Mouse (Mus musculus) erythroblast, embryonic 14.5 days (primary cell): ENCODE measurements around the gene Abhd6.

Source experiments
- GATA1 ChIP-seq: IDR thresholded peaks from 2 replicates; pipeline ENCODE4 v1.6.1; 2012; ENCODE audit warnings: low read length, inconsistent platforms, mixed read lengths
- TAL1 ChIP-seq: IDR thresholded peaks from 3 replicates; pipeline ENCODE4 v1.6.1; 2012; ENCODE audit warnings: low read length, inconsistent platforms, mixed read lengths

- TF ChIP-seq TAL1 (no peak), GATA1 (no peak)
Measured at GRCm38 (mm10) chr14:8046839-8047238, 44.1 kb downstream of the Abhd6 start.
